Mouse (Mus musculus) urinary bladder, postnatal 10 days (tissue): ENCODE results near the gene Dap.

Experiments used
- DNase-seq: peaks from one replicate; pipeline ENCODE4 v3.0.0; 2022; ENCODE audit warnings: low spot score

Gene Dap

GRCm38 (mm10) chr15:31237898-31238297 is 13.8 kb downstream of the Dap start:
- DNase-seq = no peak

GRCm38 (mm10) chr15:31238611-31239010 is 14.5 kb downstream of the Dap start:
- DNase-seq = no peak

DNA sequence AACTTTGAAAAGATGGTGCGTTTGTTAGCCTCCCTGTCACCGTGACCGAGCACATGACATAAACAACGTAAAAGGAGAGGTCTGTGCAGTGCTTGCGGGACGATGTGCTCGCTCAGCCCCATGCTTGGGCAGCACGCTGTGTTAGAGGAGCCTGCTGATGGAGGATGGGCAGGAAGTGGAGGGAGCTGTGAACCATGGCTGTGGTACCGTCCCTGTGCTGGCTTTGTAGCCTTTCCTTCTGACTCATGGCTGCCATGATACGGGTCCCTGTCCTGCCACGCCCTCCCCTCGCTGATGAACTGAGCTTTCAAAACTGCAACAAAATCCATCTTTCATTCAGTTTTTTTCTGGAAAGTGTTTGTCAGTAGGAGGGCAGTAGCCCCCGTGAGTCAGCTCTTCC is 15.6 kb downstream of the Dap start:
- no peak for DNase-seq

DNA sequence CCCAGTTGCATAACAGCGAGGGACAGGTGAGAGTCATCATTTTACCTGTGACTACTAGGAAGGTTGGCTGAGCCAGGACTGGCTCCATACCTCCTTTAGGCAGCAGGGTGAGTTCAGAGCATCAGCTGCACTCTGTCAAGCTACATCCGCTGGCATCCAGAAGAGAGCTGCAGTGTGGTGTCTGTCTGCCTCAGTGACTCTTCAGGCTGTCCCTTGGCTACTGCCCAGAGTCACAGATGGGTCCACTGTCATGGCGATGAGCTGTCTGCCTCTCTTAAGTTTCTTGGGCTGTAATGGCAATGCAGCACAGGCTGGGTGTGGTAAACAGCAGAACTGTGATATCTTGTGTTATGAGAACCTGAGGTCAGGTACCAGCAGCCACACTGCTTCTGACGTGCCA is 16.1 kb downstream of the Dap start:
- DNase-seq = no peak

- DNase-seq = no peak
Observed at GRCm38 (mm10) chr15:31243260-31243659, 19.1 kb downstream of the Dap start.

DNA sequence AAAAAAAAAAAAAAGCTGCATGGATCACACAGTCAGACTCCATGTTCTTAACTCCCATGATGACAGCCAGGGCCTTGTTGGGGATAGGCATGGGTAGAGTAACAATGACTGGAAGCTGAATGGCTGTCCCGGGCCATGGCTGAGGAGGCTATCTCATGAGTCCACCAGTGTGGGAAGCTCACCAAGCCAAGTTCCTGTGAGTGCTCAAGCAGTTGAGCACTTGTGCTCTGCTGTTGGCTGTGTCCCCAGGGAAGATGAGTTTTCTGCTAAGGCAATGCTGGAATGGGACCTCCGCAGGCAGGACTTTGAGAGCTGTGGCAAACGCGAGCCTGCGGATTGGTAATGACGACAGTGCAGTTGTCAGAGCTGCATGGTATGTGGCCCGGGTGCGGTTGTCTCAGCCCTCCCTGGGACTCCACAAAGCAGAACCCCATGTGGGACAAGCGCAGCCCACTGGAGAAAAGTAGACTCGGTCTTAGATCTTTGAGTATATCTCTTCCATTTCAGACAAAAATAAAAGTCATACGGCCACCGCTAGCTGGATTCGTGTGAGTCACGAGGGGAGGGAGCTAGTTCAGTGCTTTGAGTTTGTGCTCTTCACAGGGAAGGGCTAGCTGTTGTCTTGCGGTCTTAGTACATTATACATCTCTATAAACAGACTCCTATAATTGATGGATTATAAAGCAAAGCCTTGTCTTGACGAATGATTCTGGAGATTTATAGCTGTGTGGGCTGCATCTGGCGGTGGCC is 20.8 kb downstream of the Dap start:
- no peak for DNase-seq

DNA sequence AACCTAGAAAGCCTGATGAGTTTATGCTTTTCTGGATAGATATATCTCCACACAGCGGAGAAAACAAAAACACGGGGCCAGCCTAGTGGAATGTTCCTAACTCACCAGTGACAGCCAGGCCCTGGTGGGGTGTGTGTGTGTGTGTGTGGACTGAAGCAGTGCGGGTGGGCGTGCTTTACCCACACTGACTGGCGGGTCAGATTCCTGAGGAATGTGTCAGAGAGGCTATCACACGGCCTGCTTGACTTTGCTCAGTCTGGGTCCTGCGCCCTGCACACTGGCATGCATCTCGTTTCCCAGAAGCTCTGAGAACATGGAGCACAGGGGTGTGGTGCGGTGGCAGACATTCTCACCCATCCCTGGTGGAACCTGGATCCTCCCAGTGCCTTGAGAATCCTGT is 21.8 kb downstream of the Dap start:
- DNase-seq = no peak

DNA sequence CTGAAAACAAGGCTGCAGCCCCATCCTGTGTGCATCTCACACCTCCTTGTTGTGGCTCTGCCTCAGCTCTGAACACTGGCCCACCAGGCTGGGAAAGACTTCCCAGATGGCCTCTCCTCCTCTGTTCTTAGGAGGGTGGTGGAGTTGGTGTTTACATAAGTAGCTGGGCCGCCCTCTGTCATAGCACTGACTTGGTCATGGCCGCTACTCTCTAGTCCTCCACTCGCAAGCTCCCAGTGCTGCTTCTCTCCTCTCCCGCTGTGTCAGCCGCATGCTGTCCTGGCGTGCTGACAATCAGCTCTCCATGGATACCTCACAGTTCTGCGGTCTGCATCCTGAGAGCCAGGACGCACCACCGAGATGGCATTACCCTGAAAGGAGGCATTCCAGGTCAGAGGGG is 22.9 kb downstream of the Dap start:
- DNase-seq = no peak

- DNase-seq = no peak
Observed at GRCm38 (mm10) chr15:31248882-31249281, 24.8 kb downstream of the Dap start.

GRCm38 (mm10) chr15:31250027-31250426 is 25.9 kb downstream of the Dap start:
- DNase-seq = no peak

DNA sequence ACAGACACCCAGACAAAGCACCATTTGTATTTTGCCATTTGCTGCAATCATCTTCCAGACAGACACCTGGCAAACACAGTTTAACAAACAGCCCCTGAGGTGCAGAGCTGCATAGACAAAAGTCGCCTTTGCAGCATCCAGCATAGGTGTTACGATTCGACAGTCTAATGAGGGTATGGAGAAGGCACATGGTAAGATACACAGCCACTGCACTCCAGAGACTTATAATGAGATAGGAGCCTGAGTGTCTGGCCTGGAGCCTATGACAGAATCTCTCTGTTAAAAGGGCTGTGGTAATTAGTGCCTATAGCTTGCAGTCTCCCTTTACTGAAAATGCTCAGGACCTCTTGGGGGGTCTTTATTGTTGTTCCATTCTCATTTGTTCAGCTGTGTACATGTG is 26.6 kb downstream of the Dap start:
- no peak for DNase-seq

DNA sequence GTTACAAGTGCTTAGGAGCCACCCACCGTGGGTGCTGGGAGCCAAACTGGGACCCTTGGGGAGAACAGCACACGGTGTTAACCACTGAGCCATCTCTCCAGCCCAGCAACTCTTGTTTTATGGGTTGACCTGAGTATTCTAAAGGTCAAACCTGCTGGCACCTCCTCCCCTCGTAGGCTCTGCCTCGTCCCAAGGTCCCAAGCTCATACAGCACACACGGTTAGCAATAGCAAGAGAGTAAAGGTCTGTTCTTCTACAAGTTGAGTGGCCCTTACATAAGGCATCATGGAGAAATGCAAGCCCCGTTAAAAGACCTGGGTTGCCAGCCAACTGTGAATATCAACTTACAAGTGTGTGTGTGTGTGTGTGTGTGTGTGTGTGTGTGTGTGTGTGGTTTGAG is 27.1 kb downstream of the Dap start:
- no peak for DNase-seq

DNA sequence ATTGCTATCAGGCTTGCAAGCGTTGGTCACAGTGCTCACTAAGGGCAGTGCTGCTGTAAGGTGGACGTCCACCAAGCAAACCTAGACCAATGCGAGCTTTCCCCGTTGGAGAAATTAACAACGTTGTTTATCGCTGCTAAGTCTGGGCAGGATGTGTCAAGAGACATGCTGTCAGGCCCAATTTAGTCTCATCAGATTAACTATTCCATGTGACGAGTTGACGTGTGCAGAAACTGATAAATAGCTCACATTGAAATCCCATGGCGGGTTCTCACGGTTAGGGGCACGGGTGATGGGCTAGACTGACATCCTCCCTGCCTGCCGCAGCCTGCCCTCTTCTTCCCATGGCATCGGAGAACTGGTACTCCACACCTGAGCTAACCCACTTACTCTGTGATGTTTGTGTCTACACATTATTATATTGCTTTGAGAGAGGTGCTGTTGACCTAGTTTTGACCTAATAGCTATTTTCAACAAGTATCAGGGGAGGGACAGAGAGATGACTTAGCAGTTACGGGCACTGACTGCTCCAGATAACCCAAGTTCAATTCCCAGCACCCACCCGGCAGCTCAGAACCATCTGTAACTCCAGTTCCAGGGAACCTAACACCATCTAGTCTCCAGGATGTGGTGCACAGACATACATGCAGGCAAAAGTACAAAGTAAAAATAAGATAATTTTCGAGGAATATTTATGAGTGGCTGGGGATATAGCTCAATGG is 28.6 kb downstream of the Dap start:
- DNase-seq = no peak

- no peak for DNase-seq
Observed at GRCm38 (mm10) chr15:31253380-31253779, 29.3 kb downstream of the Dap start.

DNA sequence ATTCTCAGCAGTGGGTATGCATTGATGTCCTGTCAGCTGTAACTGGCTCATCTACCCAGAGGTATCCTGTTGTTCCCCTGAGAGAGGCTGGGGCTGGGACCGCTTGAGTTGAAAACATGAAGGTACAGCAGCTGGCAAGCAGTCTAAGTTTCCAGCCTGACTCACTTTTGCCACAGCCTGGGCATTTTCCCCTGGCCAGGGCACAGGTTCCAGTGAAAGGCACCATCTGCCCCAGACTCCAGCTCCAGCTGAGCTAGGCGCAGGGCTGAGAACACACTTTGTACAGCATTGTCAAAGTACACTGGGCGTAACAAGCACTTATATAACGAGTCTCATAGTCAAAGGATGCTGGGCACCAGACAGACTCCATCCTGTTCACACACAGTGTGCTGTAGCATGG is 29.8 kb downstream of the Dap start:
- DNase-seq = no peak

DNA sequence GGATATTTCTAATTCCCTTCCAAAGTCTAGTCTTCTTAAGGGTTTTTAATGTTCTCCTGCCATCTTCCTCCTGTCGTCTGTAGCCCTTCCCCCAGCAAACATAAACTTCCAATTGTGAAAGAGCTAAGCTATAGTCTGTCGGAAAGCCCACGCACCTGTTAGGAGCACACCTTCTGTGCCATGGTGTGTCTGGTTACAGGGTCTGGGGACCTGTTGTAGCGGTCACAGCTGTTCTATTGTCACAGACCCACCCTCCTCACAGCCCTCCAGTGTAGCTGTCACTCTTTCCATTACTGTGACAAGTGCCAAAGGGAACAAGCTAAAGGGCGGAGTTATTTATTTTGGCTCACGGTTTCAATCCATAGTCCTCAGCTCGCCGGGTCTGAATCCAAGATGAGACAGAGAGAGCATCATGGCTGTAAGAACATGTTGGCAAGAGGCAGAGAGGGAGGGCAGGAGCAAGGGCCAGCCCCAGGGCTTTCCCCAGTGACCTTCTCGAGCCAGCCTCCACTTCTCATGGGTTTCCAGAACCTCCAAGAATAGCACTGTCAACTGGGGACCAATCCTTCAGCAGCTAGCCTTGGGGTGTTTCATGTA is 30.9 kb downstream of the Dap start:
- DNase-seq = no peak

- no peak for DNase-seq
Observed at GRCm38 (mm10) chr15:31255762-31256161, 31.6 kb downstream of the Dap start.

DNA sequence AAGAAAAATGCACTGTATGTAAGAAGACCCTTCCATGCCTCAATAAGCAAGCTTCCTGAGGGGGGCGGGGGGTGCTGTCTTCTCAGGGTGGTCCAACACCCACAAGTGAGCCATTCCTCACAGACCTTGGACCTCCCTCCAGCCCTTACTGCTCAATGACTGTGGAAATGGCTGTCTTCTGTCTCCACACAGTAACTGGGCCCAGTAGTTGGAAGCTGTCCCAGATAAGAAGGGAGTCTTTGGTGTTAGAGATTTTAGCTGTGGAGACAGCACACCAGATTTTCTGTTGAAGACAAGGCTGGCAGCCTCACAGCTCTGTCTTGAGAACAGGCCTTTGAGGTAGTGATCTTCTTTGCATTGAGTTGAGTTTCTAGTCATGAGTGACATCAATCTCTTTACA is 33.2 kb downstream of the Dap start:
- no peak for DNase-seq

- DNase-seq = no peak
Observed at GRCm38 (mm10) chr15:31258029-31258692, 34.0 kb downstream of the Dap start.

DNA sequence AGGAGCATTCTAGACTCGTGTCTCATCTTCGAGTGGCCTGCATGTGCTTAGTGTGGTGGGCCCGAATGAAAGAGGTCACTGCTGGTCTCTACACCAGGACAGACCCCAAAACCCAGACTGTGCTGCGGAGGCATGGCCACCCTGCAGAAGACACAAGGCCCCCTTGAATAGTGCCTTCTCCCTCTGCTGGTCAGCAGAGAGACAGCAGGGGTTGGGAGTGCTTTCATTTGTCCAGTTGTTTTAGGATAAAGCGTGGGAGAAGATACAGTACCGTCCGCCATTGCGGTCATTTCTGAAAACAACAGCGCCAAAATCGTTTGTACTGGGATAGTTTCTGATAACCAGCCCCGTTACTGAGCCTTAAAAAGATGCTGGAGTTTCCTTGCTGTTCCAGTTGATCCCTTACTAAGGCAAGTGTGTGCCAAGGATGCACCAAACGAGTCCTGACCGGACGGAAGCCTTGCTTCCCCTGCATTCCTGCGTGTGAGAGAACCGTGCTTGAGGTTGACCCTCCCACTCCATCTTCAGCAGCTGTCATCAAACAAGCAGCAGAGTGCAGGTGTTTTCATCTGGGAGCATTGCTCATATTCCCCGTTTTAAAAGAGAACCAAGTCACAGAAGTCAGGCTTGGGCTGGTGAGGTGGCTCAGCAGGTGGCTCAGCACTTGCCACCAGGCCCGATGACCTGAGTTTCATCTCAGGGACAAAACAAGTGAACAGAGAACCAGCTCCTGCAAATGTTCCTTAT is 34.8 kb downstream of the Dap start:
- DNase-seq = no peak

DNA sequence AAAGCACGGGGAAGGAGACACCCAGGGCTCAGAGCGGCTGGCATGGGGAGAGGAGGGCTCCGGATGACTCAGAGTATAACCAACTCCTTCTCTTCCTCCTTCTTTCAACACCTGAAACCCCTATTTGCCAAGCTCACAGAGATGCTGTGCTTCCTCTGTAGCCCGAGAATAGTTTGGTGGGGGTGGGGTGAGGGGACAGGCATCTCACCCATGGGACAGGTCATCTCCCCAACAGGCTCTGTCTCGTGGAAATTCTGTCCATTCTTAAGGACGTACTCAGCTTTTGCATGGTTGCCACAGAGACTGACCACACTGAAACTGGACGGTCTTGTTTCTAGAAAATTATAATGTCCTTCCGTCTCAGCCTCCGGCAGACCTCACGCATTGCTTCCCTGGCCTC is 37.0 kb downstream of the Dap start:
- DNase-seq = no peak

DNA sequence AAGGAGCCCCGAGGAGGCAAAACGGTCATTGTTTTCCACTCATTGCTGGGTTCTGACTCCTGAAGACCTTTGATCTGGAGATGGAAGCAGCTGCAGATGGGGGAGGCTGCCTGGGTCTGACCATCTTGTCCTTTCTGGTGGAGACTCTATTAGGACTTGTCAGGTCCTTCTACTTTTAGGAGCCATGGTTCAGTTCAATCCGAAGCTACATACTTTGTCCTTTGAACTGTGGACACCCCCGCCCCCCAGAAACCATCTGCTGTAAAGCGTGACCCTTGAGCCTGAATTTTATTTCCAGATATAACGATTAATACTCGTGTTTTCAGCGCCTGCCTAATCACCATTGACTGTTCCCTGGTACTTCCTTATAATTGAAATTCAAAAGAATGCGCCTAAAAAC is 38.2 kb downstream of the Dap start:
- no peak for DNase-seq
